Mouse (Mus musculus): ENCODE results near the gene Adamtsl3. TPM values are rescaled to one million over a fixed set of nuclear protein-coding genes. Genes with fewer than 3 reads are reported as not detected.

The Adamtsl3 gene
- polyA plus RNA-seq, 1 experiment, result not detected

GRCm38 (mm10) chr7:82359146-82359545, 23.7 kb downstream of the Adamtsl3 start:
- no peak for TF ChIP-seq CTCF (IDR thresholded peaks at IDR 0.05; ENCODE audit: low read depth, low read length)
- no peak for TF ChIP-seq POLR2A (IDR thresholded peaks at IDR 0.05; ENCODE audit: borderline replicate concordance, low read depth, low read length)
- no peak overlapping the region for H3K27ac ChIP-seq (ENCODE audit: insufficient read depth, low read depth, low read length)
- H3K4me3 ChIP-seq (ENCODE audit: insufficient read depth, low read length), result no peak overlapping the region
- no peaks in the 10 kb centered on the region for H3K4me1 ChIP-seq (ENCODE audit: control insufficient read depth, insufficient read depth, low read length)

- TF ChIP-seq CTCF (IDR thresholded peaks at IDR 0.05; ENCODE audit: low read depth, low read length) (no peak), POLR2A (IDR thresholded peaks at IDR 0.05; ENCODE audit: borderline replicate concordance, low read depth, low read length) (no peak)
- H3K27ac ChIP-seq (ENCODE audit: insufficient read depth, low read depth, low read length), result no peak overlapping the region
- H3K4me1 ChIP-seq (ENCODE audit: control insufficient read depth, insufficient read depth, low read length), result no peaks in the 10 kb centered on the region
- H3K4me3 ChIP-seq (ENCODE audit: insufficient read depth, low read length), result no peak overlapping the region
These were observed 24.2 kb downstream of the Adamtsl3 start for GRCm38 (mm10) chr7:82359674-82360073.

- TF ChIP-seq CTCF (IDR thresholded peaks at IDR 0.05; ENCODE audit: low read depth, low read length) (no peak), POLR2A (IDR thresholded peaks at IDR 0.05; ENCODE audit: borderline replicate concordance, low read depth, low read length) (no peak)
- Histone ChIP-seq H3K27ac (ENCODE audit: insufficient read depth, low read depth, low read length) (no peak overlapping the region), H3K4me3 (ENCODE audit: insufficient read depth, low read length) (no peak overlapping the region), H3K4me1 (ENCODE audit: control insufficient read depth, insufficient read depth, low read length) (no peaks in the 10 kb centered on the region)
These were observed 24.7 kb downstream of the Adamtsl3 start for GRCm38 (mm10) chr7:82360186-82360585.

GRCm38 (mm10) chr7:82361127-82361526, 25.6 kb downstream of the Adamtsl3 start:
- Histone ChIP-seq H3K4me3 (ENCODE audit: insufficient read depth, low read length) (no peak overlapping the region), H3K27ac (ENCODE audit: insufficient read depth, low read depth, low read length) (no peak overlapping the region), H3K4me1 (ENCODE audit: control insufficient read depth, insufficient read depth, low read length) (no peaks in the 10 kb centered on the region)
- TF ChIP-seq POLR2A (IDR thresholded peaks at IDR 0.05; ENCODE audit: borderline replicate concordance, low read depth, low read length), result no peak
- no peak for TF ChIP-seq CTCF (IDR thresholded peaks at IDR 0.05; ENCODE audit: low read depth, low read length)

- no peak for TF ChIP-seq CTCF (IDR thresholded peaks at IDR 0.05; ENCODE audit: low read depth, low read length)
- no peak for TF ChIP-seq POLR2A (IDR thresholded peaks at IDR 0.05; ENCODE audit: borderline replicate concordance, low read depth, low read length)
- Histone ChIP-seq H3K4me3 (ENCODE audit: insufficient read depth, low read length) (no peak overlapping the region), H3K27ac (ENCODE audit: insufficient read depth, low read depth, low read length) (no peak overlapping the region)
These were observed 29.1 kb downstream of the Adamtsl3 start for GRCm38 (mm10) chr7:82364567-82364966.

GRCm38 (mm10) chr7:82366056-82366455, 30.6 kb downstream of the Adamtsl3 start:
- no peaks in the 10 kb centered on the region for H3K4me1 ChIP-seq (ENCODE audit: control insufficient read depth, insufficient read depth, low read length)
- H3K4me3 ChIP-seq (ENCODE audit: insufficient read depth, low read length), result no peak overlapping the region
- no peak for TF ChIP-seq POLR2A (IDR thresholded peaks at IDR 0.05; ENCODE audit: borderline replicate concordance, low read depth, low read length)
- no peak for TF ChIP-seq CTCF (IDR thresholded peaks at IDR 0.05; ENCODE audit: low read depth, low read length)
- no peak overlapping the region for H3K27ac ChIP-seq (ENCODE audit: insufficient read depth, low read depth, low read length)

More at GRCm38 (mm10) chr7:82364567-82364966, 29.1 kb downstream of the Adamtsl3 start:
- H3K4me1 ChIP-seq (ENCODE audit: control insufficient read depth, insufficient read depth, low read length), result no peaks in the 10 kb centered on the region

GRCm38 (mm10) chr7:82366471-82366870, 31.0 kb downstream of the Adamtsl3 start:
- Histone ChIP-seq H3K4me3 (ENCODE audit: insufficient read depth, low read length) (no peak overlapping the region), H3K27ac (ENCODE audit: insufficient read depth, low read depth, low read length) (no peak overlapping the region), H3K4me1 (ENCODE audit: control insufficient read depth, insufficient read depth, low read length) (no peaks in the 10 kb centered on the region)
- TF ChIP-seq CTCF (IDR thresholded peaks at IDR 0.05; ENCODE audit: low read depth, low read length) (no peak), POLR2A (IDR thresholded peaks at IDR 0.05; ENCODE audit: borderline replicate concordance, low read depth, low read length) (no peak)

GRCm38 (mm10) chr7:82368047-82368446, 32.6 kb downstream of the Adamtsl3 start:
- no peak for TF ChIP-seq POLR2A (IDR thresholded peaks at IDR 0.05; ENCODE audit: borderline replicate concordance, low read depth, low read length)
- no peak for TF ChIP-seq CTCF (IDR thresholded peaks at IDR 0.05; ENCODE audit: low read depth, low read length)
- Histone ChIP-seq H3K4me1 (ENCODE audit: control insufficient read depth, insufficient read depth, low read length) (no peaks in the 10 kb centered on the region), H3K27ac (ENCODE audit: insufficient read depth, low read depth, low read length) (no peak overlapping the region), H3K4me3 (ENCODE audit: insufficient read depth, low read length) (no peak overlapping the region)

- no peak overlapping the region for H3K27ac ChIP-seq (ENCODE audit: insufficient read depth, low read depth, low read length)
- no peak overlapping the region for H3K4me3 ChIP-seq (ENCODE audit: insufficient read depth, low read length)
- H3K4me1 ChIP-seq (ENCODE audit: control insufficient read depth, insufficient read depth, low read length), result no peaks in the 10 kb centered on the region
- TF ChIP-seq CTCF (IDR thresholded peaks at IDR 0.05; ENCODE audit: low read depth, low read length), result no peak
- TF ChIP-seq POLR2A (IDR thresholded peaks at IDR 0.05; ENCODE audit: borderline replicate concordance, low read depth, low read length), result no peak
These were observed 34.6 kb downstream of the Adamtsl3 start for GRCm38 (mm10) chr7:82370132-82370531.

GRCm38 (mm10) chr7:82371411-82371810, 35.9 kb downstream of the Adamtsl3 start:
- Histone ChIP-seq H3K4me3 (ENCODE audit: insufficient read depth, low read length) (no peak overlapping the region), H3K4me1 (ENCODE audit: control insufficient read depth, insufficient read depth, low read length) (no peaks in the 10 kb centered on the region), H3K27ac (ENCODE audit: insufficient read depth, low read depth, low read length) (no peak overlapping the region)
- TF ChIP-seq POLR2A (IDR thresholded peaks at IDR 0.05; ENCODE audit: borderline replicate concordance, low read depth, low read length), result no peak
- no peak for TF ChIP-seq CTCF (IDR thresholded peaks at IDR 0.05; ENCODE audit: low read depth, low read length)

- no peaks in the 10 kb centered on the region for H3K4me1 ChIP-seq (ENCODE audit: control insufficient read depth, insufficient read depth, low read length)
- no peak overlapping the region for H3K4me3 ChIP-seq (ENCODE audit: insufficient read depth, low read length)
- no peak overlapping the region for H3K27ac ChIP-seq (ENCODE audit: insufficient read depth, low read depth, low read length)
- TF ChIP-seq POLR2A (IDR thresholded peaks at IDR 0.05; ENCODE audit: borderline replicate concordance, low read depth, low read length) (no peak), CTCF (IDR thresholded peaks at IDR 0.05; ENCODE audit: low read depth, low read length) (no peak)
These were observed 42.8 kb downstream of the Adamtsl3 start for GRCm38 (mm10) chr7:82378311-82378710.
